Mouse (Mus musculus): ENCODE data around the gene Zfp710. TPM values are rescaled to one million over a fixed set of nuclear protein-coding genes. Genes with fewer than 3 reads are reported as not detected.
"Not testable (repeated sequence)": the region's sequence is repeated elsewhere in the genome, so short reads cannot be mapped to it uniquely, and the experiment has no call there.

Gene Zfp710
- total and polyA plus RNA-seq, 3 experiments, result 7.6 to 16.2 (median 14.4) TPM

GRCm38 (mm10) chr7:80050382-80050781 lies 25.8 kb downstream of the Zfp710 start:
- H3K4me2 ChIP-seq (ENCODE audit: insufficient read depth, low read depth, poor library complexity, severe bottlenecking); dilution Hi-C loops (cut with MboI; ENCODE audit: extremely low pct_ligation_motif_present, extremely low pct_unique_long_range_greater_than_20kb, low sequenced_read_pairs); H3K9ac ChIP-seq (ENCODE audit: insufficient read depth, low read depth); in situ Hi-C loops (cut with MboI; ENCODE audit: low pct_ligation_motif_present, low pct_unique_long_range_greater_than_20kb, low sequenced_read_pairs); H3K9me3 ChIP-seq (replicated peaks; ENCODE audit: low read length); H3K27me3 ChIP-seq (replicated peaks); DNase-seq (ENCODE audit: extremely low read depth); H3K4me3 ChIP-seq (replicated peaks in 1 of 3; ENCODE audit: low read depth in 2 of 3, low read length in 2 of 3, poor library complexity in 1 of 3); H3K27ac ChIP-seq (ENCODE audit: insufficient read depth, low read depth): not testable (repeated sequence)
- Histone ChIP-seq H3K79me2 (replicated peaks; ENCODE audit: control insufficient read depth, extremely low read depth, insufficient read depth, poor library complexity, severe bottlenecking) (peaks cover 14% of the 10 kb centered on the region), H3K36me3 (replicated peaks in 1 of 2; ENCODE audit: control insufficient read depth in 1 of 2, insufficient read depth in 1 of 2, low read length in 1 of 2) (peaks cover 0 to 39% of the 10 kb centered on the region in 2 experiments), H3K4me1 (ENCODE audit: control insufficient read depth in 1 of 2, insufficient read depth in 2 of 2) (peaks cover 12 to 77% of the 10 kb centered on the region in 2 experiments; a peak in 3 of 4 replicates)
- peak; percentile 9; the same call in 1 of the 2 replicates for TF ChIP-seq SMC3 (IDR thresholded peaks at IDR 0.05; ENCODE audit: low read depth, low read length)
- TF ChIP-seq CTCF (conservative IDR thresholded peaks at IDR 0.05 in 1 of 2, IDR thresholded peaks at IDR 0.05 in 1 of 2; ENCODE audit: low read depth in 2 of 2, low read length in 2 of 2), result peak in 1 of 2 experiments; percentile 13; a peak in 1 of 4 replicates

GRCm38 (mm10) chr7:80051835-80052234 lies 27.2 kb downstream of the Zfp710 start:
- no peak for DNase-seq (ENCODE audit: extremely low read depth)

GRCm38 (mm10) chr7:80052261-80052660 lies 27.6 kb downstream of the Zfp710 start:
- Histone ChIP-seq H3K27me3 (replicated peaks) (no peaks in the 10 kb centered on the region), H3K9ac (ENCODE audit: insufficient read depth, low read depth) (no peak overlapping the region), H3K4me1 (ENCODE audit: control insufficient read depth in 1 of 2, insufficient read depth in 2 of 2) (peaks cover 18 to 80% of the 10 kb centered on the region in 2 experiments), H3K27ac (ENCODE audit: insufficient read depth, low read depth) (no peak overlapping the region), H3K79me2 (replicated peaks; ENCODE audit: control insufficient read depth, extremely low read depth, insufficient read depth, poor library complexity, severe bottlenecking) (peaks cover 15% of the 10 kb centered on the region), H3K9me3 (replicated peaks; ENCODE audit: low read length) (no peaks in the 10 kb centered on the region), H3K4me2 (ENCODE audit: insufficient read depth, low read depth, poor library complexity, severe bottlenecking) (no peak overlapping the region), H3K36me3 (replicated peaks in 1 of 2; ENCODE audit: control insufficient read depth in 1 of 2, insufficient read depth in 1 of 2, low read length in 1 of 2) (peaks cover 0 to 29% of the 10 kb centered on the region in 2 experiments), H3K4me3 (replicated peaks in 1 of 3; ENCODE audit: low read depth in 2 of 3, low read length in 2 of 3, poor library complexity in 1 of 3) (no peak overlapping the region)
- DNase-seq (ENCODE audit: extremely low read depth), result no peak
- dilution Hi-C loops (cut with MboI; ENCODE audit: extremely low pct_ligation_motif_present, extremely low pct_unique_long_range_greater_than_20kb, low sequenced_read_pairs) (no loop called here), in situ Hi-C loops (cut with MboI; ENCODE audit: low pct_ligation_motif_present, low pct_unique_long_range_greater_than_20kb, low sequenced_read_pairs) (no loop called here)
- no peak for TF ChIP-seq MXI1 (IDR thresholded peaks at IDR 0.05; ENCODE audit: low read depth, low read length)

More at GRCm38 (mm10) chr7:80051835-80052234, 27.2 kb downstream of the Zfp710 start:
- Histone ChIP-seq H3K79me2 (replicated peaks; ENCODE audit: control insufficient read depth, extremely low read depth, insufficient read depth, poor library complexity, severe bottlenecking) (peaks cover 15% of the 10 kb centered on the region), H3K36me3 (replicated peaks in 1 of 2; ENCODE audit: control insufficient read depth in 1 of 2, insufficient read depth in 1 of 2, low read length in 1 of 2) (peaks cover 0 to 33% of the 10 kb centered on the region in 2 experiments), H3K9me3 (replicated peaks; ENCODE audit: low read length) (no peaks in the 10 kb centered on the region), H3K4me1 (ENCODE audit: control insufficient read depth in 1 of 2, insufficient read depth in 2 of 2) (peaks cover 18 to 80% of the 10 kb centered on the region in 2 experiments), H3K4me2 (ENCODE audit: insufficient read depth, low read depth, poor library complexity, severe bottlenecking) (no peak overlapping the region), H3K4me3 (replicated peaks in 1 of 3; ENCODE audit: low read depth in 2 of 3, low read length in 2 of 3, poor library complexity in 1 of 3) (no peak overlapping the region), H3K27ac (ENCODE audit: insufficient read depth, low read depth) (no peak overlapping the region), H3K27me3 (replicated peaks) (no peaks in the 10 kb centered on the region), H3K9ac (ENCODE audit: insufficient read depth, low read depth) (no peak overlapping the region)
- TF ChIP-seq USF1 (IDR thresholded peaks at IDR 0.05; ENCODE audit: low read depth, low read length), result no peak
- no peak for TF ChIP-seq ZC3H11A (IDR thresholded peaks at IDR 0.05; ENCODE audit: low read depth, low read length)
- TF ChIP-seq MAFK (IDR thresholded peaks at IDR 0.05; ENCODE audit: insufficient replicate concordance, low read length), result no peak
- TF ChIP-seq RAD21 (IDR thresholded peaks at IDR 0.05; ENCODE audit: low read depth, low read length), result no peak
- TF ChIP-seq EP300 (IDR thresholded peaks at IDR 0.05; ENCODE audit: low read length), result no peak
- TF ChIP-seq ZMIZ1 (IDR thresholded peaks at IDR 0.05; ENCODE audit: low read depth, low read length), result no peak
- no peak for TF ChIP-seq MXI1 (IDR thresholded peaks at IDR 0.05; ENCODE audit: low read depth, low read length)
- no peak for TF ChIP-seq NRF1 (IDR thresholded peaks at IDR 0.05; ENCODE audit: low read depth, low read length)
- TF ChIP-seq ZKSCAN1 (IDR thresholded peaks at IDR 0.05; ENCODE audit: borderline replicate concordance, low read depth, low read length), result no peak
- TF ChIP-seq POLR2A (IDR thresholded peaks at IDR 0.05; ENCODE audit: low read depth, low read length), result no peak
- no peak for TF ChIP-seq UBTF (IDR thresholded peaks at IDR 0.05; ENCODE audit: low read depth, low read length)
- no peak for TF ChIP-seq SMC3 (IDR thresholded peaks at IDR 0.05; ENCODE audit: low read depth, low read length)
- no peak for TF ChIP-seq TCF12 (IDR thresholded peaks at IDR 0.05; ENCODE audit: low read depth, low read length)
- TF ChIP-seq USF2 (conservative IDR thresholded peaks at IDR 0.05; ENCODE audit: low read depth, low read length), result no peak
- TF ChIP-seq RCOR1 (conservative IDR thresholded peaks at IDR 0.05; ENCODE audit: low read depth, low read length), result no peak
- TF ChIP-seq CTCF (conservative IDR thresholded peaks at IDR 0.05 in 1 of 2, IDR thresholded peaks at IDR 0.05 in 1 of 2; ENCODE audit: low read depth in 2 of 2, low read length in 2 of 2), result no peak
- TF ChIP-seq MAZ (IDR thresholded peaks at IDR 0.05; ENCODE audit: low read depth, low read length), result no peak
- no peak for TF ChIP-seq ZNF384 (IDR thresholded peaks at IDR 0.05; ENCODE audit: low read depth, low read length)
- in situ Hi-C loops (cut with MboI; ENCODE audit: low pct_ligation_motif_present, low pct_unique_long_range_greater_than_20kb, low sequenced_read_pairs), result no loop called here
- dilution Hi-C loops (cut with MboI; ENCODE audit: extremely low pct_ligation_motif_present, extremely low pct_unique_long_range_greater_than_20kb, low sequenced_read_pairs), result no loop called here

Measured in CH12.LX (cell line).